Mouse (Mus musculus): ENCODE results near the gene Gucy1b1. TPM values are rescaled to one million over a fixed set of nuclear protein-coding genes. Genes with fewer than 3 reads are reported as not detected.

Gene Gucy1b1
- polyA plus RNA-seq, 2 experiments = 7.4 to 10.1 TPM

- peaks cover 12% of the 10 kb centered on the region; the same call in 1 of the 2 replicates for H3K4me1 ChIP-seq (ENCODE audit: control insufficient read depth, insufficient read depth, low read length)
- H3K27ac ChIP-seq (replicated peaks; ENCODE audit: low read depth, low read length) = 0 out of 2 replicates have a peak overlapping the region, but pooled peaks have one; percentile 28
- peak overlapping the region; percentile 25 for H3K4me2 ChIP-seq (replicated peaks; ENCODE audit: low read depth, low read length, severe bottlenecking)
- TF ChIP-seq POLR2A (IDR thresholded peaks at IDR 0.05; ENCODE audit: borderline replicate concordance, extremely low read depth, insufficient read depth, insufficient read length) = no peak
- H3K27me3 ChIP-seq (ENCODE audit: control insufficient read depth, insufficient read depth, low read length) = no peaks in the 10 kb centered on the region
- H3K36me3 ChIP-seq (ENCODE audit: control insufficient read depth, insufficient read depth, low read length) = no peaks in the 10 kb centered on the region
- WGBS = 44% methylated on average over 7 of the region's 7 CpGs
- ATAC-seq (ENCODE audit: low FRiP score, low read depth) (no peak), DNase-seq (ENCODE audit: low spot score) (peak; percentile 34)
- H3K4me3 ChIP-seq (replicated peaks; ENCODE audit: low read length) = no peak overlapping the region
- no peaks in the 10 kb centered on the region for H3K9me3 ChIP-seq (ENCODE audit: control insufficient read depth, low read length)
- peak overlapping the region; percentile 13; the same call in 1 of the 2 replicates for H3K9ac ChIP-seq (ENCODE audit: low read depth, low read length, severe bottlenecking)
Observed at GRCm38 (mm10) chr3:82048681-82049080, 25.8 kb downstream of the Gucy1b1 start.

GRCm38 (mm10) chr3:82048078-82048477 lies 26.4 kb downstream of the Gucy1b1 start:
- DNase-seq (ENCODE audit: low spot score) = no peak
- no peak for ATAC-seq (ENCODE audit: low FRiP score, low read depth)
- WGBS = 64% methylated on average over 4 of the region's 4 CpGs
- Histone ChIP-seq H3K36me3 (ENCODE audit: control insufficient read depth, insufficient read depth, low read length) (no peaks in the 10 kb centered on the region), H3K9ac (ENCODE audit: low read depth, low read length, severe bottlenecking) (no peak overlapping the region), H3K9me3 (ENCODE audit: control insufficient read depth, low read length) (no peaks in the 10 kb centered on the region), H3K4me2 (replicated peaks; ENCODE audit: low read depth, low read length, severe bottlenecking) (no peak overlapping the region), H3K4me1 (ENCODE audit: control insufficient read depth, insufficient read depth, low read length) (peaks cover 12% of the 10 kb centered on the region; the same call in 1 of the 2 replicates), H3K4me3 (replicated peaks; ENCODE audit: low read length) (no peak overlapping the region), H3K27ac (replicated peaks; ENCODE audit: low read depth, low read length) (no peak overlapping the region), H3K27me3 (ENCODE audit: control insufficient read depth, insufficient read depth, low read length) (no peaks in the 10 kb centered on the region)
- no peak for TF ChIP-seq POLR2A (IDR thresholded peaks at IDR 0.05; ENCODE audit: borderline replicate concordance, extremely low read depth, insufficient read depth, insufficient read length)

GRCm38 (mm10) chr3:82047100-82047753 lies 27.3 kb downstream of the Gucy1b1 start:
- peak; percentile 69 for DNase-seq (ENCODE audit: low spot score)
- Histone ChIP-seq H3K4me3 (replicated peaks; ENCODE audit: low read length) (no peak overlapping the region), H3K9ac (ENCODE audit: low read depth, low read length, severe bottlenecking) (no peak overlapping the region), H3K9me3 (ENCODE audit: control insufficient read depth, low read length) (no peaks in the 10 kb centered on the region), H3K27ac (replicated peaks; ENCODE audit: low read depth, low read length) (no peak overlapping the region), H3K4me1 (ENCODE audit: control insufficient read depth, insufficient read depth, low read length) (peaks cover 9% of the 10 kb centered on the region; the same call in 1 of the 2 replicates), H3K36me3 (ENCODE audit: control insufficient read depth, insufficient read depth, low read length) (no peaks in the 10 kb centered on the region), H3K27me3 (ENCODE audit: control insufficient read depth, insufficient read depth, low read length) (no peaks in the 10 kb centered on the region), H3K4me2 (replicated peaks; ENCODE audit: low read depth, low read length, severe bottlenecking) (no peak overlapping the region)
- TF ChIP-seq POLR2A (IDR thresholded peaks at IDR 0.05; ENCODE audit: borderline replicate concordance, extremely low read depth, insufficient read depth, insufficient read length) = no peak
- ATAC-seq (ENCODE audit: low FRiP score, low read depth) = peak; percentile 47; the same call in 1 of the 2 replicates
- WGBS = 33% methylated on average over 8 of the region's 8 CpGs

GRCm38 (mm10) chr3:82046087-82046486 lies 28.4 kb downstream of the Gucy1b1 start:
- H3K4me1 ChIP-seq (ENCODE audit: control insufficient read depth, insufficient read depth, low read length) = peaks cover 7% of the 10 kb centered on the region; the same call in 1 of the 2 replicates
- WGBS = 83% methylated on average over 8 of the region's 8 CpGs
- no peak overlapping the region for H3K4me3 ChIP-seq (replicated peaks; ENCODE audit: low read length)
- no peak overlapping the region for H3K27ac ChIP-seq (replicated peaks; ENCODE audit: low read depth, low read length)
- no peaks in the 10 kb centered on the region for H3K27me3 ChIP-seq (ENCODE audit: control insufficient read depth, insufficient read depth, low read length)
- H3K9ac ChIP-seq (ENCODE audit: low read depth, low read length, severe bottlenecking) = no peak overlapping the region
- no peaks in the 10 kb centered on the region for H3K9me3 ChIP-seq (ENCODE audit: control insufficient read depth, low read length)
- ATAC-seq (ENCODE audit: low FRiP score, low read depth) (no peak), DNase-seq (ENCODE audit: low spot score) (no peak)
- no peak overlapping the region for H3K4me2 ChIP-seq (replicated peaks; ENCODE audit: low read depth, low read length, severe bottlenecking)
- TF ChIP-seq POLR2A (IDR thresholded peaks at IDR 0.05; ENCODE audit: borderline replicate concordance, extremely low read depth, insufficient read depth, insufficient read length) = no peak
- no peaks in the 10 kb centered on the region for H3K36me3 ChIP-seq (ENCODE audit: control insufficient read depth, insufficient read depth, low read length)

- Histone ChIP-seq H3K4me2 (replicated peaks; ENCODE audit: low read depth, low read length, severe bottlenecking) (no peak overlapping the region), H3K27me3 (ENCODE audit: control insufficient read depth, insufficient read depth, low read length) (no peaks in the 10 kb centered on the region), H3K36me3 (ENCODE audit: control insufficient read depth, insufficient read depth, low read length) (no peaks in the 10 kb centered on the region), H3K4me3 (replicated peaks; ENCODE audit: low read length) (no peak overlapping the region), H3K9ac (ENCODE audit: low read depth, low read length, severe bottlenecking) (no peak overlapping the region), H3K9me3 (ENCODE audit: control insufficient read depth, low read length) (no peaks in the 10 kb centered on the region), H3K4me1 (ENCODE audit: control insufficient read depth, insufficient read depth, low read length) (peaks cover 7% of the 10 kb centered on the region; the same call in 1 of the 2 replicates), H3K27ac (replicated peaks; ENCODE audit: low read depth, low read length) (no peak overlapping the region)
- TF ChIP-seq POLR2A (IDR thresholded peaks at IDR 0.05; ENCODE audit: borderline replicate concordance, extremely low read depth, insufficient read depth, insufficient read length) = no peak
- DNase-seq (ENCODE audit: low spot score) (no peak), ATAC-seq (ENCODE audit: low FRiP score, low read depth) (no peak)
- WGBS = 60% methylated on average over 5 of the region's 5 CpGs
Observed at GRCm38 (mm10) chr3:82044902-82045301, 29.6 kb downstream of the Gucy1b1 start.
